ENCODE assay signal across 8 mouse cellular contexts in the genomic region with DNA sequence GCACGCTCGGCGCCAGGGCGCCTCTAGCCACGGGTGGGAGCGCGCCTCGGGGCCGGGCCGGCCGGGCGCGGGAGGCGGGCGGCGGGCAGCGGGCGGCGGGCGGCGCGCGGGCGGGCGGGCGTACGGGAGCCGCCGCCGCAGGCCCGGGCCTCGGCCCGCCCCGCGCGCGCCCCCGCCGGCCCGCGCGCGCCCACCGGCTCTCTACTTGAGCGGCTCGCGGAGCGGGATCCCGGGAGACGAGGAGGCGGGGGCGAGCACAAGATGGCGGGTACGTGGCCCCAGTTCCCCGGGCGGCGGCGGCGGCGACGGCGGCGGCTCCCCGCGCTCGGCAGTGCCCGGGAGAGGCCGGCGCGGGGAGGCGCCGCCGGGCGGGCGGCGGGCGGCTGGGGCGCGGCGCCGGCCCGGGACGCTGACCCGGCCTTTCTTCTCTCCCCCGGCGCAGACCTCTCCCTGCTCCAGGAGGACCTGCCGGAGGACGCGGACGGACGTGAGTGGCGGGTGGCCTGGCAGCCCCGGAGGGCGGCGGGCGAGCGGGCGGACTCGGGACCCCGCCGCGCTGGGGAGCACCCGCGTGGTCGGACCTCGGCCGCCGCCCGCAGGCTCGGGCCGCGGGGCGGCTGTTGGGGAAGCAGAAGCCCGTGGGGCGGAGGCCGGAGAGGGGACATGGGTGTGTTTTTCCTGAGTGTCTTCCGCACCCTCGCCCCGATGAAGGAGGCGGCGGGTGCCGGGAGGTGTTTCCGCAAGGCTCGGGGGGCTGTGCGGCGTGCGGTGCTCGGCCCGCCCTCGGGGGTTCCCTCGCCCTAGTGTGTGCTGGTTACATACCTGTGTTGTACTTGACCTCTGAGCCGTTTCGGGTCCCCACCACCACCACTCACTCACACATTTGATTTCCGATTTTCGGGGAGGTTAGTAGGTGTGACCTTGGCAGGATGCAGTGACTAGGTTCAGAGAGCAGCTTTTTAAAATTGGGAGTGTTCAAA. TPM values are rescaled to one million over a fixed set of nuclear protein-coding genes. Genes with fewer than 3 reads are reported as not detected.
A peak's percentile ranks its signal among the peaks of the same experiment; 100 is the strongest.
DNase-seq lines count a peak whose midpoint lies in the region; ATAC-seq and TF ChIP-seq lines count a peak whose summit lies in the region.

No protein-coding gene starts in this region.

- peak; percentile 48 for ATAC-seq in heart, embryonic 13.5 days (ENCODE audit: extremely low read depth, insufficient number of reproducible peaks, low FRiP score, low TSS enrichment)
- ATAC-seq in kidney, embryonic 16.5 days (ENCODE audit: low FRiP score, low TSS enrichment): peak; percentile 65
- peak; percentile 70 for ATAC-seq in liver, embryonic 14.5 days (ENCODE audit: insufficient read depth)

- no peaks in the 10 kb centered on the region; the same call in 1 of the 2 replicates for H3K4me1 ChIP-seq in bone marrow, adult 2 months (ENCODE audit: control insufficient read depth, insufficient read depth, low read length)
- no peaks in the 10 kb centered on the region for H3K4me1 ChIP-seq in embryonic fibroblast, embryonic 13.5 days (ENCODE audit: control insufficient read depth, insufficient read depth, low read length)
- peaks cover 42% of the 10 kb centered on the region for H3K4me1 ChIP-seq in heart, embryonic 13.5 days
- peaks cover 32% of the 10 kb centered on the region for H3K4me1 ChIP-seq in kidney, embryonic 16.5 days (ENCODE audit: insufficient read depth, low read length)
- peaks cover 5 to 18% of the 10 kb centered on the region in 2 experiments; a peak in 3 of 4 replicates for H3K4me1 ChIP-seq in liver, embryonic 14.5 days (replicated peaks; ENCODE audit: control insufficient read depth in 2 of 2, insufficient read depth in 2 of 2, low read length in 1 of 2)

- H3K27me3 ChIP-seq in heart, embryonic 13.5 days (replicated peaks): no peaks in the 10 kb centered on the region
- no peaks in the 10 kb centered on the region for H3K27me3 ChIP-seq in kidney, embryonic 16.5 days (ENCODE audit: insufficient read depth, low read length)
- no peaks in the 10 kb centered on the region; the same call in 1 of the 2 replicates for H3K27me3 ChIP-seq in liver, embryonic 14.5 days (ENCODE audit: control insufficient read depth, insufficient read depth, low read length)
- no peaks in the 10 kb centered on the region for H3K27me3 ChIP-seq in splenic B cell, adult 2 months (ENCODE audit: control insufficient read depth, insufficient read depth, low read length, poor library complexity, severe bottlenecking)

- H3K36me3 ChIP-seq in heart, embryonic 13.5 days: peaks cover 31% of the 10 kb centered on the region
- peaks cover 21% of the 10 kb centered on the region; the same call in 1 of the 2 replicates for H3K36me3 ChIP-seq in kidney, embryonic 16.5 days (ENCODE audit: insufficient read depth, low read length)
- no peaks in the 10 kb centered on the region for H3K36me3 ChIP-seq in liver, embryonic 14.5 days (replicated peaks; ENCODE audit: control insufficient read depth, insufficient read depth, low read depth)
- H3K36me3 ChIP-seq in splenic B cell, adult 2 months (ENCODE audit: control insufficient read depth, insufficient read depth, low read length, poor library complexity, severe bottlenecking): no peaks in the 10 kb centered on the region

- TF ChIP-seq POLR2A in bone marrow, adult 2 months (IDR thresholded peaks at IDR 0.05; ENCODE audit: borderline replicate concordance, control insufficient read depth, low read depth, low read length): peak; percentile 43; the same call in 1 of the 2 replicates
- no peak for TF ChIP-seq POLR2A in embryonic fibroblast, embryonic 13.5 days (IDR thresholded peaks at IDR 0.05; ENCODE audit: low read depth, low read length)

- peak overlapping the region; percentile 99 for H3K9ac ChIP-seq in heart, embryonic 13.5 days
- peak overlapping the region; percentile 99 for H3K9ac ChIP-seq in kidney, embryonic 16.5 days (replicated peaks; ENCODE audit: low read length)
- H3K9ac ChIP-seq in liver, embryonic 14.5 days (replicated peaks): peak overlapping the region; percentile 92

- no peaks in the 10 kb centered on the region for H3K9me3 ChIP-seq in heart, embryonic 13.5 days
- peaks cover 3% of the 10 kb centered on the region; the same call in 1 of the 2 replicates for H3K9me3 ChIP-seq in kidney, embryonic 16.5 days (ENCODE audit: low read length)
- H3K9me3 ChIP-seq in liver, embryonic 14.5 days (ENCODE audit: control insufficient read depth, low read length): no peaks in the 10 kb centered on the region

- peak overlapping the region; percentile 100 for H3K27ac ChIP-seq in bone marrow, adult 2 months (ENCODE audit: control insufficient read depth, insufficient read depth, low read depth, low read length, poor library complexity)
- peak overlapping the region; percentile 93 for H3K27ac ChIP-seq in embryonic fibroblast, embryonic 13.5 days (ENCODE audit: insufficient read depth, low read length)
- peak overlapping the region; percentile 99 for H3K27ac ChIP-seq in heart, embryonic 13.5 days (replicated peaks)
- H3K27ac ChIP-seq in kidney, embryonic 16.5 days (ENCODE audit: low read length): peak overlapping the region; percentile 99
- peak overlapping the region; percentile 34 for H3K27ac ChIP-seq in liver, embryonic 14.5 days

- H3K4me3 ChIP-seq in bone marrow, adult 2 months (replicated peaks; ENCODE audit: control insufficient read depth, low read depth, low read length): peak overlapping the region; percentile 78
- peak overlapping the region; percentile 77 for H3K4me3 ChIP-seq in embryonic fibroblast, embryonic 13.5 days (ENCODE audit: insufficient read depth, low read length)
- H3K4me3 ChIP-seq in heart, embryonic 13.5 days: peak overlapping the region; percentile 96
- peak overlapping the region; percentile 94 for H3K4me3 ChIP-seq in kidney, embryonic 16.5 days (ENCODE audit: low read length)
- peak overlapping the region; percentile 69 to 88 for H3K4me3 ChIP-seq in liver, embryonic 14.5 days (ENCODE audit: insufficient read depth in 1 of 2, low read depth in 2 of 2, low read length in 2 of 2)

- H3K4me2 ChIP-seq in heart, embryonic 13.5 days: peak overlapping the region; percentile 77
- H3K4me2 ChIP-seq in kidney, embryonic 16.5 days (replicated peaks; ENCODE audit: low read depth, low read length): peak overlapping the region; percentile 74
- peak overlapping the region; percentile 81 for H3K4me2 ChIP-seq in liver, embryonic 14.5 days (ENCODE audit: low read depth)

- peak; percentile 68 for DNase-seq in CD4-positive helper T cell, adult 2 months (ENCODE audit: low read depth, low spot score)
- DNase-seq in liver, embryonic 14.5 days (ENCODE audit: low read depth in 3 of 3, low spot score in 3 of 3): peak in 1 of 3 experiments; percentile 33
- DNase-seq in natural killer cell, adult 2 months (ENCODE audit: low spot score in 2 of 2): peak; percentile 60 to 72
- peak; percentile 74 for DNase-seq in splenic B cell, adult 2 months (ENCODE audit: low read depth, low spot score)

- 6% methylated on average over 135 of the region's 135 CpGs for WGBS in bone marrow, adult 2 months
- WGBS in heart, embryonic 13.5 days: under 1% methylated on average over 77 of the region's 135 CpGs
- WGBS in kidney, embryonic 16.5 days: under 1% methylated on average over 73 of the region's 135 CpGs
- WGBS in liver, embryonic 14.5 days (ENCODE audit: insufficient replicate concordance): under 1% methylated on average over 98 of the region's 135 CpGs

- TF ChIP-seq EP300 in liver, embryonic 14.5 days (IDR thresholded peaks at IDR 0.05; ENCODE audit: low read depth): no peak

- TF ChIP-seq CTCF in bone marrow, adult 2 months (IDR thresholded peaks at IDR 0.05; ENCODE audit: control insufficient read depth, insufficient read depth, low read length): no peak
- TF ChIP-seq CTCF in embryonic fibroblast, embryonic 13.5 days (IDR thresholded peaks at IDR 0.05; ENCODE audit: borderline replicate concordance, insufficient read depth, low read length): no peak
- no peak for TF ChIP-seq CTCF in liver, embryonic 14.5 days (IDR thresholded peaks at IDR 0.05; ENCODE audit: low read depth)

RNA-seq across cellular contexts. Expression of gene Ppp4r1, which starts 1.1 kb away (rescaled TPM):
- polyA plus RNA-seq in bone marrow, adult 2 months (2011; ENCODE audit: insufficient read depth, insufficient read length, low replicate concordance, missing spikeins): 17.9 and 28.6 TPM in 2 replicates
- polyA plus RNA-seq in embryonic fibroblast, embryonic 13.5 days (2011; ENCODE audit: insufficient read length, low read depth, missing spikeins): 70.0 and 102 TPM in 2 replicates
- 28.1 and 28.7 TPM in 2 replicates for polyA plus RNA-seq in heart, embryonic 13.5 days (2015; fragmentation: Nextera tagmentation; extraction: Ambion mirVana)
- polyA plus RNA-seq in kidney, embryonic 16.5 days (2015; fragmentation: Nextera tagmentation; extraction: Ambion mirVana): 46.6 TPM in 2 replicates
- polyA plus RNA-seq in liver, embryonic 14.5 days (2012; rRNA removed): 8.7 and 11.1 TPM in 2 replicates
- 6.7 and 8.0 TPM in 2 replicates for polyA plus RNA-seq in liver, embryonic 14.5 days (2014; fragmentation: Nextera tagmentation; extraction: Ambion mirVana)

RNA-seq across cellular contexts. Expression of gene Rab31, which starts 10.9 kb away (rescaled TPM):
- polyA plus RNA-seq in bone marrow, adult 2 months (2011; ENCODE audit: insufficient read depth, insufficient read length, low replicate concordance, missing spikeins): 6.8 and 18.0 TPM in 2 replicates
- 57.7 and 59.6 TPM in 2 replicates for polyA plus RNA-seq in embryonic fibroblast, embryonic 13.5 days (2011; ENCODE audit: insufficient read length, low read depth, missing spikeins)
- 23.9 and 27.8 TPM in 2 replicates for polyA plus RNA-seq in heart, embryonic 13.5 days (2015; fragmentation: Nextera tagmentation; extraction: Ambion mirVana)
- 37.8 and 38.4 TPM in 2 replicates for polyA plus RNA-seq in kidney, embryonic 16.5 days (2015; fragmentation: Nextera tagmentation; extraction: Ambion mirVana)
- 2.0 and 2.7 TPM in 2 replicates for polyA plus RNA-seq in liver, embryonic 14.5 days (2012; rRNA removed)
- 5.0 and 5.3 TPM in 2 replicates for polyA plus RNA-seq in liver, embryonic 14.5 days (2014; fragmentation: Nextera tagmentation; extraction: Ambion mirVana)

Comparison
In these comparisons a context has a peak if more than half of its experiments do, and no peak if none do; other contexts are left out.
1. H3K27ac ChIP-seq: peak in every context shown above with its lines; median percentile 100 in bone marrow, adult 2 months; 99 in heart, embryonic 13.5 days; 99 in kidney, embryonic 16.5 days; 93 in embryonic fibroblast, embryonic 13.5 days; 34 in liver, embryonic 14.5 days.